Mouse (Mus musculus) hindbrain, embryonic 10.5 days (tissue): ENCODE measurements around the gene Intu. TPM values are rescaled to one million over a fixed set of nuclear protein-coding genes. Genes with fewer than 3 reads are reported as not detected.

Experiments
- DNase-seq: peaks from one replicate; pipeline ENCODE4 v3.0.0-alpha.2; 2017; ENCODE audit warnings: low spot score
- H3K27ac ChIP-seq: fragments of 300-500 bp; sonication (generic); 2 replicates; pipeline ENCODE4 v1.5.1; 2016; ENCODE audit warnings: mild to moderate bottlenecking, moderate library complexity
- H3K27me3 ChIP-seq: fragments of 300-500 bp; sonication (generic); 2 replicates; pipeline ENCODE4 v1.6.1; 2016; ENCODE audit warnings: mild to moderate bottlenecking; ENCODE audit not compliant: poor library complexity, insufficient read depth, severe bottlenecking
- H3K36me3 ChIP-seq: fragments of 300-500 bp; sonication (generic); 2 replicates; pipeline ENCODE4 v1.6.1; 2016; ENCODE audit warnings: mild to moderate bottlenecking, moderate library complexity
- H3K4me1 ChIP-seq: fragments of 300-500 bp; sonication (generic); replicated peaks from 2 replicates; pipeline ENCODE4 v1.6.1; 2016; ENCODE audit warnings: mild to moderate bottlenecking
- H3K4me3 ChIP-seq: fragments of 300-500 bp; sonication (generic); 2 replicates; pipeline ENCODE4 v1.5.1; 2016; ENCODE audit warnings: mild to moderate bottlenecking, moderate library complexity
- H3K9me3 ChIP-seq: fragments of 300-500 bp; sonication (generic); 2 replicates; pipeline ENCODE4 v1.6.1; 2016; ENCODE audit warnings: mild to moderate bottlenecking, moderate library complexity
- WGBS: fragments of 180-500 bp; shearing (Covaris S2); methylation state at CpG from one replicate; pipeline ENCODE4 v1.1.7; 2016; 5-methylcytosine and 5-hydroxymethylcytosine counted together
- polyA plus RNA-seq: library from polyadenylated mRNA; unstranded; fragments of >200 nt; fragmentation: Nextera tagmentation; extraction: Ambion mirVana; gene quantifications from 2 replicates; pipeline ENCODE4 v1.2.1, GENCODE M21; 2016

The Intu gene
- polyA plus RNA-seq, 1 experiment from 2014 or later, result 5.3 TPM

GRCm38 (mm10) chr3:40695162-40695561, 164.1 kb downstream of the Intu start:
- 95% methylated on average over 2 of the region's 2 CpGs for WGBS
- H3K36me3 ChIP-seq, result peaks cover 56% of the 10 kb centered on the region
- H3K4me3 ChIP-seq, result no peak overlapping the region
- H3K9me3 ChIP-seq, result no peaks in the 10 kb centered on the region
- DNase-seq, result no peak
- H3K4me1 ChIP-seq, result no peaks in the 10 kb centered on the region
- no peaks in the 10 kb centered on the region for H3K27me3 ChIP-seq
- no peak overlapping the region for H3K27ac ChIP-seq

GRCm38 (mm10) chr3:40698834-40699233, 167.7 kb downstream of the Intu start:
- no peak for DNase-seq
- H3K4me1 ChIP-seq, result no peaks in the 10 kb centered on the region
- peaks cover 52% of the 10 kb centered on the region for H3K36me3 ChIP-seq
- H3K27ac ChIP-seq, result no peak overlapping the region
- WGBS, result 88% methylated on average over 3 of the region's 3 CpGs
- H3K27me3 ChIP-seq, result no peaks in the 10 kb centered on the region
- no peak overlapping the region for H3K4me3 ChIP-seq
- no peaks in the 10 kb centered on the region for H3K9me3 ChIP-seq

GRCm38 (mm10) chr3:40704816-40705430, 173.8 kb downstream of the Intu start:
- Histone ChIP-seq H3K4me1 (no peaks in the 10 kb centered on the region), H3K36me3 (peaks cover 12% of the 10 kb centered on the region), H3K9me3 (peaks cover 12% of the 10 kb centered on the region), H3K4me3 (no peak overlapping the region), H3K27me3 (no peaks in the 10 kb centered on the region), H3K27ac (no peak overlapping the region)
- DNase-seq, result no peak
- WGBS, result 86% methylated on average over 5 of the region's 5 CpGs

- Histone ChIP-seq H3K9me3 (peaks cover 12% of the 10 kb centered on the region), H3K36me3 (no peaks in the 10 kb centered on the region), H3K4me3 (no peak within 1 kb of the TSS), H3K27me3 (no peaks in the 10 kb centered on the region), H3K4me1 (no peaks in the 10 kb centered on the region), H3K27ac (no peak within 1 kb of the TSS)
- no peak for DNase-seq
- WGBS, result 88% methylated on average over 30 of the region's 30 CpGs
Observed at GRCm38 (mm10) chr3:40708655-40709054, 177.6 kb downstream of the Intu start, which contains the start of gene Slc25a31. Gene Slc25a31 (plus strand): TSS chr3:40708855.

- no peaks in the 10 kb centered on the region for H3K4me1 ChIP-seq
- H3K9me3 ChIP-seq, result no peaks in the 10 kb centered on the region
- WGBS, result 68% methylated on average over 1 of the region's 1 CpGs
- H3K36me3 ChIP-seq, result no peaks in the 10 kb centered on the region
- H3K4me3 ChIP-seq, result no peak overlapping the region
- no peak overlapping the region for H3K27ac ChIP-seq
- no peak for DNase-seq
- H3K27me3 ChIP-seq, result no peaks in the 10 kb centered on the region
Observed at GRCm38 (mm10) chr3:40716056-40716455, 185.0 kb downstream of the Intu start.

- no peak overlapping the region for H3K27ac ChIP-seq
- no peaks in the 10 kb centered on the region for H3K36me3 ChIP-seq
- H3K27me3 ChIP-seq, result no peaks in the 10 kb centered on the region
- WGBS, result 90% methylated on average over 3 of the region's 3 CpGs
- H3K4me3 ChIP-seq, result no peak overlapping the region
- no peak for DNase-seq
- H3K9me3 ChIP-seq, result no peaks in the 10 kb centered on the region
- H3K4me1 ChIP-seq, result no peaks in the 10 kb centered on the region
Observed at GRCm38 (mm10) chr3:40719022-40719421, 187.9 kb downstream of the Intu start.

- 88% methylated on average over 6 of the region's 6 CpGs for WGBS
- no peak for DNase-seq
- Histone ChIP-seq H3K4me1 (no peaks in the 10 kb centered on the region), H3K27ac (no peak overlapping the region), H3K9me3 (no peaks in the 10 kb centered on the region), H3K36me3 (no peaks in the 10 kb centered on the region), H3K4me3 (no peak overlapping the region), H3K27me3 (no peaks in the 10 kb centered on the region)
Observed at GRCm38 (mm10) chr3:40738381-40738912, 207.4 kb downstream of the Intu start.

- no peaks in the 10 kb centered on the region for H3K36me3 ChIP-seq
- H3K4me1 ChIP-seq, result peaks cover 22% of the 10 kb centered on the region
- peak; percentile 22 for DNase-seq
- no peaks in the 10 kb centered on the region for H3K9me3 ChIP-seq
- H3K27ac ChIP-seq, result peak within 1 kb of the TSS; percentile 92
- no peaks in the 10 kb centered on the region for H3K27me3 ChIP-seq
- peak within 1 kb of the TSS; percentile 85 for H3K4me3 ChIP-seq
- WGBS, result 19% methylated on average over 16 of the region's 16 CpGs
Observed at GRCm38 (mm10) chr3:40744024-40744835, 213.1 kb downstream of the Intu start, which contains the start of gene Hspa4l. Gene Hspa4l (plus strand): TSS chr3:40744495.

GRCm38 (mm10) chr3:40744836-40745660, 214.0 kb downstream of the Intu start:
- Histone ChIP-seq H3K27me3 (no peaks in the 10 kb centered on the region), H3K4me1 (peaks cover 22% of the 10 kb centered on the region), H3K36me3 (no peaks in the 10 kb centered on the region), H3K27ac (peak overlapping the region; percentile 92), H3K4me3 (peak overlapping the region; percentile 85), H3K9me3 (no peaks in the 10 kb centered on the region)
- DNase-seq, result peak; percentile 92
- under 1% methylated on average over 74 of the region's 93 CpGs for WGBS

GRCm38 (mm10) chr3:40745661-40746547, 214.8 kb downstream of the Intu start:
- DNase-seq, result no peak
- Histone ChIP-seq H3K36me3 (no peaks in the 10 kb centered on the region), H3K4me3 (peak overlapping the region; percentile 85), H3K27ac (peak overlapping the region; percentile 92), H3K4me1 (peaks cover 22% of the 10 kb centered on the region), H3K9me3 (no peaks in the 10 kb centered on the region), H3K27me3 (no peaks in the 10 kb centered on the region)
- 3% methylated on average over 37 of the region's 37 CpGs for WGBS
